Mouse (Mus musculus) embryonic fibroblast, embryonic 13.5 days (primary cell): Measurements from ENCODE around the gene B3galnt2. TPM values are rescaled to one million over a fixed set of nuclear protein-coding genes. Genes with fewer than 3 reads are reported as not detected.
A peak's percentile ranks its signal among the peaks of the same experiment; 100 is the strongest.
"Not testable (repeated sequence)": the region's sequence is repeated elsewhere in the genome, so short reads cannot be mapped to it uniquely, and the experiment has no call there.

Experiments used
- H3K27ac ChIP-seq: 2 replicates; pipeline ENCODE4 v1.5.1; 2012; ENCODE audit warnings: low read length, control low read depth, inconsistent platforms; ENCODE audit not compliant: insufficient read depth
- H3K4me1 ChIP-seq: 2 replicates; pipeline ENCODE4 v1.6.1; 2011; ENCODE audit warnings: low read length; ENCODE audit not compliant: control insufficient read depth, insufficient read depth
- H3K4me3 ChIP-seq: 2 replicates; pipeline ENCODE4 v1.5.1; 2011; ENCODE audit warnings: mild to moderate bottlenecking, control low read depth, low read length; ENCODE audit not compliant: insufficient read depth
- CTCF ChIP-seq: IDR thresholded peaks from 2 replicates; pipeline ENCODE4 v1.5.1; 2011; ENCODE audit warnings: mild to moderate bottlenecking, control low read depth, low read length, moderate library complexity, borderline replicate concordance; ENCODE audit not compliant: insufficient read depth
- POLR2A ChIP-seq: IDR thresholded peaks from 2 replicates; pipeline ENCODE4 v1.6.1; 2011; ENCODE audit warnings: low read depth, mild to moderate bottlenecking, control low read depth, low read length, moderate library complexity
- polyA plus RNA-seq: library from polyadenylated mRNA; stranded (reverse); fragments of >200 nt; gene quantifications from 2 replicates; pipeline ENCODE4 v1.2.4, GENCODE M21; 2011; ENCODE audit warnings: low read depth; ENCODE audit not compliant: missing spikeins, insufficient read length

Gene B3galnt2
- polyA plus RNA-seq, 1 experiment, result 44.5 TPM

- Histone ChIP-seq H3K27ac (no peak overlapping the region), H3K4me1 (no peaks in the 10 kb centered on the region), H3K4me3 (no peak overlapping the region)
- no peak for TF ChIP-seq POLR2A
- no peak for TF ChIP-seq CTCF
These were observed 72.0 kb downstream of the B3galnt2 start for GRCm38 (mm10) chr13:14026154-14026820.

GRCm38 (mm10) chr13:14033309-14034072 lies 79.2 kb downstream of the B3galnt2 start:
- H3K4me3 ChIP-seq, result no peak overlapping the region
- peaks cover 4% of the 10 kb centered on the region; the same call in 1 of the 2 replicates for H3K4me1 ChIP-seq
- H3K27ac ChIP-seq, result no peak overlapping the region
- TF ChIP-seq POLR2A (no peak), CTCF (no peak)

GRCm38 (mm10) chr13:14034073-14034348 lies 79.7 kb downstream of the B3galnt2 start:
- H3K4me3 ChIP-seq, result no peak overlapping the region
- H3K27ac ChIP-seq, result peak overlapping the region; percentile 62; the same call in 1 of the 2 replicates
- TF ChIP-seq POLR2A (no peak), CTCF (no peak)
- peaks cover 4% of the 10 kb centered on the region; the same call in 1 of the 2 replicates for H3K4me1 ChIP-seq

- not testable (repeated sequence) for H3K4me3 ChIP-seq, H3K27ac ChIP-seq, H3K4me1 ChIP-seq
These were observed 81.1 kb downstream of the B3galnt2 start for GRCm38 (mm10) chr13:14035352-14035751.

- Histone ChIP-seq H3K27ac (no peak overlapping the region), H3K4me1 (peaks cover 7% of the 10 kb centered on the region; the same call in 1 of the 2 replicates), H3K4me3 (no peak overlapping the region)
- no peak for TF ChIP-seq POLR2A
- no peak for TF ChIP-seq CTCF
These were observed 81.8 kb downstream of the B3galnt2 start for GRCm38 (mm10) chr13:14035875-14036630.

- Histone ChIP-seq H3K4me3 (peak overlapping the region; percentile 56), H3K27ac (peak overlapping the region; percentile 94), H3K4me1 (peaks cover 7% of the 10 kb centered on the region; the same call in 1 of the 2 replicates)
- TF ChIP-seq CTCF, result no peak
- no peak for TF ChIP-seq POLR2A
These were observed 84.6 kb downstream of the B3galnt2 start for GRCm38 (mm10) chr13:14038911-14039291.

- Histone ChIP-seq H3K4me1 (peaks cover 7% of the 10 kb centered on the region; the same call in 1 of the 2 replicates), H3K4me3 (peak within 1 kb of the TSS; percentile 56), H3K27ac (peak within 1 kb of the TSS; percentile 94)
- TF ChIP-seq CTCF (no peak), POLR2A (peak; percentile 89)
These were observed 85.2 kb downstream of the B3galnt2 start, which contains the start of gene Tbce for GRCm38 (mm10) chr13:14039292-14039965. Gene Tbce, minus strand, starts transcription at chr13:14039638.

GRCm38 (mm10) chr13:14040186-14040585 lies 85.9 kb downstream of the B3galnt2 start:
- peaks cover 4% of the 10 kb centered on the region; the same call in 1 of the 2 replicates for H3K4me1 ChIP-seq
- peak overlapping the region; percentile 56 for H3K4me3 ChIP-seq
- TF ChIP-seq POLR2A (peak; percentile 9; the same call in 1 of the 2 replicates), CTCF (no peak)
- H3K27ac ChIP-seq, result peak overlapping the region; percentile 94

- no peak for TF ChIP-seq CTCF
- H3K27ac ChIP-seq, result no peak overlapping the region
- no peak overlapping the region for H3K4me3 ChIP-seq
- peaks cover 4% of the 10 kb centered on the region; the same call in 1 of the 2 replicates for H3K4me1 ChIP-seq
These were observed 89.6 kb downstream of the B3galnt2 start for GRCm38 (mm10) chr13:14043851-14044250.
